Mouse (Mus musculus): ENCODE data around the gene Teddm1a.

DNA sequence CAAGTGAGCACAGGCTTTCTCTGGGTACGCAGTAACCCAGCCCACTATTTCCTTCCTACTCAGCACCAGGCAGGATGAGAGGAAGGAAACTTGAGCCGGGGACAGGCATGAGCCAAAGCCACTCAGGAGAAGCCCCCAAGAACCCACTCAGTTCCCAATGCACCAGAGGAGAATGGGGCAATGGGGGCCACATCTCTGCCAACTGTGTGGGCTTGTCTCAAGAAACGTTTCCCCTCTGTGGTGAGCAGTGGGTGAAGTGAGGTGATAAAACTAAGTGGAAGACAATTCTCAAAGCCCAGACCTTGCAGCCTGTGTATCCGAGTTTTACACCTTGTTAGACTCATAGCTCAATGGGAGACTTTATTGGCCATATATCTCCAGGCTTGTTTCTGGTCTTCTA lies at the start of gene Teddm1a:
- TF ChIP-seq CTCF (IDR thresholded peaks at IDR 0.05; ENCODE audit: low read depth) (no peak), EP300 (IDR thresholded peaks at IDR 0.05; ENCODE audit: low read depth) (no peak)
